Mouse (Mus musculus) kidney, postnatal 36 days (tissue): Measurements from ENCODE around the gene Iqgap2.
A peak's percentile ranks its signal among the peaks of the same experiment; 100 is the strongest.

ENCODE experiments used
- DNase-seq, 2 experiments: peaks; one replicate each; pipeline ENCODE4 v3.0.0; 2021 to 2022; ENCODE audit warnings: mixed read lengths in 2 of 2

Iqgap2 gene

DNA sequence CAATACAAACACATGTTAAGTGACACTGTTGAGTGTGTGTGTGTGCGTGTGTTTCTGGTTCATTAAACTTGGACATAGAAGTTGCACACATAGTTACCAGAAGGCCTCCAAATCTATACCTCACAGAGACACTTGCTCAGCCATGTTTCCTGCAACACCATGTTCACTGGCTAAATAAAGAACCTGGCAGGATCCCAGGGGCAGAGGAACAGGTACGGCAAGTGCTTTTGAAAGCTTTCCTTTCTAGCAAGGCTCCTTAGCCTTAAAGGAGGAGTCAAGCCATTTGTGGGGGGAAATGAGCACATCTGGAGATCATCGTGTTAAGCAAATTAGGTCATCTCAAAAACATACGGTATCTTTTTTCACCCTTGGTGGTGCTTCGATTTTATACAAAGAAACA, 188.3 kb downstream of the Iqgap2 start:
- no peak for DNase-seq

DNA sequence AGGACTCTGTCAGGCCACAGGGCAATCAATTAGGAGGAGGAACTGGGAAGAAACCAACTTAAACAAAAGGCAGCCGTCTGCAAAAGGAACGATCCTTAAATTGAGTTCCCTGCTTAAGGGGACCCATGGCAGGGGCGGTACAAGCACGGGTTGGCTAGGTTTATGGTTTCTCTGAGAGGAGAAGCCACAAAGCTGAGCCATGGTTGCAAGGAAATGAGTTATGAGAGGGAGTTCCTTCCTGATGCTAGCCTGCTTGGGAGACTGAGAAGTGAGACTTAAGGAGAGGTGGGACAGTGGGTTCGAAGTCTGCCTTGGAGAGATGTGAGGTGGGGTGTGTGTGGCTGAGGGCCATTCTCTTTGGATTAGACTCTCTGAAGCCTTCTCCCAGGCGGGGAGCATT, 193.8 kb downstream of the Iqgap2 start:
- DNase-seq, result no peak

DNA sequence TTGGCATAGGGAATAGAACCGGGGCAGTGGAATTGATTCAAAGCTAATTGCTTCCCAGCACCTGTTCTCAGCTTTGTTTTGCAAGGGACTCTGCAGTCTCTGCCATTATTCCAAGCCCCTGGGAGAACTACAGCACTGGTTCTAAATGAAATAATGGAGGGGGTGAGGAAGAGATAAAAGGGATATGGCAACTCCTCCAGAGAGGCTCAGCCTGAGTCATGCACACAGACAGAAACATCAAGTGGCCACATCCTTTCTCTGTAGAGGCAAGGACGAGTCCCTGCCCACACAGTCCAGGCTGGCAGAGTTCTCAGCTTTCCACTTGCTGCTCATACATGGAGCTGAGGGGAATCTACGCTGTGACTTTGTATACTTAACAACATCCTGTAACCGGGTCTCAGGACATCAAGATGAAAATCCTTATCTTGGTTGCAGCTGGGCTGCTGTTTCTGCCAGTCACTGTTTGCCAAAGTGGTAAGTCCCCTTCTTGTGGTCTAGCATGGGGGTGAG, 195.0 kb downstream of the Iqgap2 start, which contains the start of gene F2rl2:
Gene F2rl2, plus strand, starts transcription at position 200 of the 510 bp plus-strand sequence.
- DNase-seq, result no peak

DNA sequence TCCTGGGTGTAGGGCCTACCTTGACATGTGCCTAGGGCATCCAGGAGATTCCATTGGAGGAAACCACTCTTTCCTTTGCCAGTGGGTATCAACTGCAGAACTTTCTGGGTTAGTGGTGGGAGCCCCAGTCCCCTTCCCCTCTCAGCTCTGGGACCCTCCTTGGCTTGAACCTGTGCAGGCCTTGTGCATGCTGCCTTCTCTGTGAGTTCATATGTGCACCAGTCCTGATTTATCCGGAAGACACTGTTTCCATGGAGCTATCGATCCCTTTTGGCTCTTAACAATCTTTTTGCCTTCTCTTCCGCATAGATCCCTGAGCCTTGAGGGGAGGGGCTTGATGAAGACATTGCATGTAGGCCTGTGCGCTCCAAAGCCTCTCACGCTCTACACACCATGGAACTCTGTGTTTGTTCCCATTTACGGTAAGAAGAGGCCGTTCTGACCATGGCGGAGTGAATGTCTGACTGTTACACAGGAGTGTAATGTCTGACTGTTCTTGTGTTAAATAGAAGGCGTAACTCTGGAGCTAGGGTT, 195.5 kb downstream of the Iqgap2 start:
- DNase-seq, result no peak

DNA sequence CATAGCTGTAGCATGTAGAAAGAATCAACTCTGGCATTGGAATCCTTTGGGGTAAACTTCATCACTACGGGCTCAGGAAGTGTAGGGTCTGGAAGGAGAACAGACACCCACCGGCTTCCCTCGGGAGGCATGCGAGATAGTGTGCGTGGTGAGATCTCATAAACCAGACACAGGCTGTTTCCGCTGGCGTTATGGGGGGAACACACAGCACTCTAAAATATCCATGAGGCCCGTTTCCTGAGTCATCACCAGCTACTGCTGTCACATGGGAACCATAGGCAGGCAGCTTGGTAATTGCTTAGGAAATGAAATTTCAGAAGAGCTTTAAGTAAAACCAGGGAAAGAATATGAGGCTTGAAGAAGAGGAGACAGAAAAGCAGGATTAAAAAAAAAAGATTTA, 199.5 kb downstream of the Iqgap2 start:
- DNase-seq, result no peak

DNA sequence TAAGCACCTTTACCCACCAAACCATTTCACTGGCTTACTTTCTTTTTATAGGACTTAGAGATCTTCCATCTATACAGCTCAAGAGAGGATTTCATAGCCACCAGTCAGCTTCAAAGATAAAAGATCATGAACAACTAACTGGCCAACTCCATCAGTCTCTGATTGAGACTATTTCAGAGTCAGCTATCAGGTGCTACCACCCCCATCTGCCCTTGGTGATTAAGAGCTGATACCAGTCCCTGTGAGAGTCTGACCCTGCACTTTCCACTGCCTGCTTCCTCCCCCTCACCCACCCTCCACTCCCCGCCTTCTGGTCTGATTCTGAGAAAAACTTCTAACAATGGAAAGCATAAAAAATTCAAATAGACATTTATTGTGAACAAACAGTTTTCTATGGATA, 203.1 kb downstream of the Iqgap2 start:
- DNase-seq, result no peak

DNA sequence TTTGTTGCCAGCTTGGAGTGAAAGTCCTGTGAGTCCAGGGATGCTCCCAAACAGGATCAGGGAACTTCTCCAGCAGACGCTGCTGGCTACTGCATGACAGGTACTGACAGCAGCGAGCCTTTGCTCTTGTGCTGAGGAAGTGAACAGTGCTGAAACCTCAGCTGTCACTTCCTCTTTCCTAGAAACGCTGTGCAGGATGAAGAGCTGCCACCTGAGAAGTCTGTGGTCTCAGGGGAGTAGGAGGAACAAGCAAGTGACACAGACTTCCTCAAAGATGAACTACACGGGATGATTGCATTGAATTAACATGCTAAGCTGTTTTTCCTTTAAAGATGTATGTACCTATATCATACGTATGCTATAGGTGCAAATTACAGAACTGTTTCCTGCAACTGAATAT, 206.0 kb downstream of the Iqgap2 start:
- no peak for DNase-seq

DNA sequence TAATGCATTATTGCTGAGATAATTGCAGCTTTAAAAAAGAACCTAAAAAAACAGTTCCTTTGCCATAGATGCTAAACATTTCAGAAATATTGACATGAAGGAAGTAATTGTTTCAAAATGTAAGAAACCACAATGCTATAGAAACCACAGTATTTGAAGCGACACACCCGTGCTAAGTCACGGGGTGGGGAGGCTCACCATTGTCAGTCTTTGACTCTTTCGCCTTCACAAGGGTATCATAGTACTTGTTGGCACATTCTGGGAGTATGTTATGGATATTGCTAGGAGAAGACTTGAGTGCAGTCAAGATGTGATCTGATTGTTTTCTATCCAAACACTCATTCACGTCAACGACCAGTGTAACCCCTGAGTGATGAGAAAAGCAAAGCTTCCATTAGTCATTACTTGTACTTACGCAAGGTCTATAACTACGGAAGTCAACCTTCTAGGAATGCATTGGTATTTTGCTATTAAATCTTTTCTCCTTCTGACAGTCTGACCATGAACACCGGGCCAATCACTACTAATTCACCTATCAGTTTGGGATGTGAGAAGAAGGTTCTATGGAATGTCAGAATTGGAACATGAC, 207.0 kb downstream of the Iqgap2 start:
- DNase-seq, result no peak

DNA sequence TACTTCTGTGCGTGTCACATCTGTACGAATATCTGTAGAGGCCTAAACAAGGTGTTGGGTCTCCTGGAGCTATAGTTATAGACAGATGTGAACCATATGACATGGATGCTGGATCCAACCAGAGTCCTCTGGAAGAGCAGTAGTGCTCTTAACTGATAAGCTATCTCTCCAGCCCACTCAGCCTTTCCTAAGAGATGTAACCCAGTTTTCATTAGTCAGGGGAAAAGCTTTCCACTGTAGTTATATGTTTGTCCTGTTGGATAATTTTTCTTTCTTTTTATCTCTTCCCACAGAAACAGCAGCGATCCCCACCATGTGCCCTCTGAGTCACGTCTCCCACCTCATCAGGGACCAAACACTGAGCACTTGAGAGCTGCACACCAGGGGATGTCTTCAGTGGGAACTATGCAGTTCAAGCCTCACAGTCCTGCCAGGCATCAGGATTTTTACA, 212.2 kb downstream of the Iqgap2 start:
- no peak for DNase-seq

DNA sequence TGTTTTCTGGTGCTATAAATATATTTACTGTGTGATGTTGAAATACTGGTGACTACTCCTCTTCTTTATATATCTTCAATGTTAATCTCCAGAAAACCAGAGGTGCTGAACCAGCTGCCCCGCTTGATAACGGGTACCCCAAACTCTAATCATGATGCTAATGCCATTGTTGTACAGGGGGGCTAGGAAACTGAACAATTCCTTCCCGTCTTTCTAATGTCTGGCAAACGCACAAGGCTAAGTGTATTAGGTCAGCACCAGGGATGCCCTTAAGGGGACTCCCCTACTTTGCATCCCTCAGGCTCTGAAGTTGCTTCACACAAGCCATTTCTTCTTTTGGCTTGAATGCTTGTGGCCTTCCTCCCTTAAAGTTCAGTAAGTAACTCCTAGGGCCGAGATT, 212.6 kb downstream of the Iqgap2 start:
- DNase-seq, result no peak

DNA sequence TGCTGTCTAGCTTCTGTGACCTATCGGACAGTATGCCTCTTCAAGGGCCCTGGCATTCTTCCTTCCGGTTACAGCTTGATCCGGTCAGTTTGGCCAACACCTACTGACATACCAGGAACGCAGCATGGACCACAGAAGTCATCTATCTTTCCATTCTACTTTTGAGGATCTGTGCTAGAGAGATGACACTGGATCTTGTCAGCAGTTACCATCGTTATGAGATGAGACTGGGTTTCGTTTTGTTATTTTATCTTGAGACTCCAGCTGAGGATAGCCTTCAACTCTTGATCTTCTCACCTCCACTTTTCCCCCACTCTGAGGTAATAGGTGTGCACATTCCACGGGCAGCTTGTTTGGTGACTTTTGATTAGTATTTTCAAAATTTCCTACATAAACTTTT, 219.3 kb downstream of the Iqgap2 start:
- no peak for DNase-seq

DNA sequence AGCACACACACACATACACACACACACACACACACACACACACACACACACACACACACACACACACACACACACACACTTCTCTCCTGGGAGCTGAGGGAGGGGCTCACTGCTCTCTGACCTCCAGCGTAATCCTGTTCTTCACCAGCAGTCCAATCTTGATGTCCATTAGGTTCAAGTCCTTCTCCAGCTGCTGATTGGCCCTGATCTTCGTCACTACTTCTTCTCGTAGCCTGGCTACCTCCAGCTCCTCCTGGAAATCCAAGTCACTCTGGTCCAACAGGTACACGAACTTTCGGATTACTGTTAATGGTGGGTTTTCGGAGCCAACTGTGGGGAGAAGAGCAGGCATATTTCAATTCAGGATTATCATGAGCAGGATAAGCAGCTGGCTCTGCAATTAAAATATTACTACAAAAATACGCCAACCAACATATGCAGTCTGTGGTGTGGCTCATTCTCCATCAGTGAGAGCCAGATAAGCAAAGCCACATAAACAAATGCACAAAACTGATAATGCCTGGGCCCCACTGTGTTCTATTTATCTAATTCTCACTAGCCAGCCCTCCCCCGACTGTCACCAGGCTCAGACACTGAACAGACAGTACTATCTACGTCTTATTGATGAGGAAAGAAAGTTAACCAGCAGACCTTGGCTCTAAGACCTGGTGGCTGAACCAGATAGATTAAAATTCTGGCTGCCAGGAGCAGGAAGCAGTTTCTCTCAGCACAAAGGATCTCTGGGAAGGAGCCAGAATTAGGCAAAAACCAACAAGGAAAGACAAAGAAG, 220.4 kb downstream of the Iqgap2 start:
- DNase-seq, result no peak

DNA sequence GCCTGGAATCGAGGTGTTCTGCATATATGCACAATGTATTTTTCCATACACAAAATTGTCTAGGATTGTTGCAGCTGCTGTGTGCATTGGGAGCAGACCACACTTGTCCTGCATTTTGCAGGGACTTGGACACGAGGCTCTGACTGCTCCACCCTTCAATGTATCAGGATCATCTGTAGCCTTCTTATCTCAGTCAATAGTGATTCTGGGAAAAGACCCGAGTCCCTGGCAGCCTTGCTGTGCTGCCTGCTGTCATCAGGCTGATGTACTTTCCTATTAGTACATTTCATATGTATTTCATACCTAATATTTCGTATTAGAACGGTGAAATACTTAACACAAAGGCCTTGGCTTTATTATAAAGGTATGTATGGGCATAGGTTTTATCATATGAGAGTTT, 221.2 kb downstream of the Iqgap2 start:
- no peak for DNase-seq

DNA sequence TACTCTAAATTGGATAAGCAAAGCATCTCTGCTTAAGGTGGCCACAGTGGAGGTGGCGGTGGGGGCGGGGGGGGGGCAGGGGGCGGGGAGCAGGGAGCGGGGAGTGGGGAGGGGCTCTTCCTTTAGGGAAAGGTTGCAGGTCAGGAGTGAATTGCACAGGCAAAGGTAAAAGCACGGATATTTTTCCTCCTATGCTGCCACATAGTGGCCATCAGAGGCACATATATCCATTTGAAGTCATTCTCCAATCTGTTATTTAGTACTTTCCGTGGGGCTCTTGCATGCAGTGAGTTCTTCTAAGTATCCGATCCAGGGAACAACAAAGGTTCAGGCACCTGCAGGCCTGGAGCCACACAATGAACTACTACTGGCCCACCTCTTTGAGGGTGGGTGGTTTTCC, 224.5 kb downstream of the Iqgap2 start:
- peak in 1 of 2 experiments; percentile 51 for DNase-seq

DNA sequence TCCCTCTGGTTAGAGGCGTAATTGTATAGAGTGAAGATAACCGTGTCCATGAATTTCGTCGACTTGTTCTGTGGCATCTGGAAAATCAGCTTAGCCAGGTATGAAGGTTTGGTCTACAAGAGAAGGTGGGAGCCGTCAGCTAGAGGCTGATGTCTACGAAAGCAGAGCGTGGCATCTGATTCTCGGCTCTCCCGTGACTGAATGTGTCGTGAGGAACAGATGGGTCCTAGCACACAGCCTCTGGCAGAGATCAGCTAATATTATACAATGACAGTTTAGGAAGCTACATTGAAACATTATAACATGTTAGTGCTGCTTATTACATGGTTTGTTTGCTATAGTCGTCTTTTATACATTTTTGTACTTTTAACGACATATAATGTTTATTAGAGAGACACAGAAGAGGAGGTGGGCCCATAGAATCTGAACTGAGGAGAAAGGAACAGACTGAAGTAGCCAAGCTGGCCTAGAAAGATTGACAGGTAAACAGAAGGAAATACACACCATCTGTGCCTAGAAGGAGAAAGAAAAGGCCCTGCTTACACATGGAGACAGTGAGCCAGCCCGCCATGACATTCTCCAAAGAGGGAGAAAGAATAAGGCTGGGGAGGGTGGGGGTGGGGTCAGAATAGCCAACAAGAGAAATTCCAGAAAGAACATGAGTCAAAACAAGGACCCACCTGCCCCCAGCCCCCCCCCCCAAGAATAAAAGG, 225.9 kb downstream of the Iqgap2 start:
- DNase-seq, result no peak

DNA sequence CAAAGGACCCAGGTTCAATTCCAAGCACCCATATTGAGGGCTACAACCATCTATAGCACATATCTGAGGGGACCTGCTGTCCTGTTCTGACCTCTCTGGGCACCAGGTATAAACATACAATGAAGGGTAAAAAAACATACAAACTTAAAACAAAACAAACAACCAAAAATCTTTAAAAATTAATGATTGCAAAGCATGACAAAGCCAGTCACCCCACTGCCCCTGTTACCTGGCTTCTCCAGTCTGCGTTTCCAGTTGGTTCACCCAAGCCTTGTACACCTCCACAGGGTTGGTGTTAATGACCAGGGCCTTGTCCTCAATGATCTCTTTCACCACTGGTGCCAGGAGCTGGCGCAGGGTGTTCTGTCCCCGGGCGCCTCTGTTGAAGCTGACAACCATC, 227.9 kb downstream of the Iqgap2 start:
- DNase-seq, result no peak

DNA sequence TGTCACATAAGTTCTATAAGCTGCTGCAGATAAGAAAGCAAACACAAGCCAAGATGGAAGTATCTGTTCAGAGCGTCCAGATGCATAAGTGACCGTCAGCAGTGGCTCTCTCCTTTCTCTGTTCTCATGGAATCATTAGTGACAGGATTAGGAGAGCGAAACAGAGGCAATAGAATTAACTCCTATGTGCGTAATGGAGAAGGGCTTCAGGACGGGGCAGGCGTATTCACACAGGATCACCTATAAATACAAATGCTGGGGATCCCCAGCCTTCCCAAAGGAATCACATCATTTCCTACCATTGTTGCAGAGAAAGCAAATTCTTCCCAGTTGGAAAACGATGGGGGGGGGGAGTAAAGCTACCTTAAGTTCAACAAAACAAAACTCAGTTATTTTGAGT, 232.3 kb downstream of the Iqgap2 start:
- no peak for DNase-seq

DNA sequence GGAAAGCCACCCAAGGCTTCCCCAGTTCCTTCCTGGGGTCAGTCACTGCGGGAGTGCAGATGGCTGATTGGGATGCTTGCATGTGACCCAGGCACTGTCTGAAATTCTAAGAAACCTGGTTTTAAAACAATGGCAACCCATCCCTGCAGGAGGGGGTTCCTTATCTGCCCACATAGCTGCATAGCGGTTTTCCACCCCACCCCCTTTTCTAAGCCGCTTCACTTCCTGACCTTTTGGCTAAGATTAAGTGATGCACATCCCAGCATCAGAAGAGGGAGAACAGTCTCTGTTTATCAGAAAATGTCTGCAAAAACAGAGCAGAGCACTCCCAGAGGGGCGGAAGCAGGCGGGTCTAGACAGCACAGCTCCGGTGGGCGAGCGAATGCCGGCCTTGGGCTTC, 234.6 kb downstream of the Iqgap2 start:
- DNase-seq, result no peak

DNA sequence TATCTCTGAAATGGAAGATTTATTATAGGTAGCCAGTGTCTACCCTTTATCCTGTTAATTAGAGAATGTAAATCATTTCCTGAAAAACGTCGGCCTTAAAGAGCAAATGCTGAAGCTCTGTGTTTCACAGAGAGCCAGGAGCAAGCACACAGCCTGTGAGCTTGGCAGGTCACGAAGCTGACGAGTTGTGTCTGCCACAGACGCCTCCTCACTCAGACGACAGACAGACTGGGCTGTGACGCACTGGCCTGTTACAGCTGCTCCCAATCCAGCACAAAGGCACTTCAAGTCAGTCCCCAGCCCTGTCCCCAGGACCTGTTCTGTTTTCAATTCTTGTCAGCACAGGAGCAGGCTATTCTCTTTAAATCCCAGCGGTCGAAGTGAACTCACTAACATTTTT, 236.4 kb downstream of the Iqgap2 start:
- peak; percentile 60 to 67 for DNase-seq

DNA sequence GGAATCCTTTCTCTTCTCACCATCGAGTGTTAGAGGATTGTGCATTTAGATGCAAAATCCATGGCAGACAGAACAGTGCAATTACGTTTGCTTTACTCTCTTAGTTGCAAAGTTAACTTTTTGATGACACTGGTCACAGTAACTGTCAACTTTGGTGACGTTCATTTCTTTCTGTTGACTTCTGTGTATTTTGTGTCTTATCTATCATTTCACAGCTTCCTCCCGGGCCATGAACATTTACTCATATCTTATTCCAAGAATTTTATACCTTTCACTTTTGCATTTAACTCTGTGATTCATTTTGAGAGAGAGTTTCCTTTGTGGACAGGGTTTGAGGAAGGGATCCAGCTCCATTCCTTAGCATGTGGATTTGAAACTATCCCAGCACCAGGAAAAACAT, 238.0 kb downstream of the Iqgap2 start:
- no peak for DNase-seq

DNA sequence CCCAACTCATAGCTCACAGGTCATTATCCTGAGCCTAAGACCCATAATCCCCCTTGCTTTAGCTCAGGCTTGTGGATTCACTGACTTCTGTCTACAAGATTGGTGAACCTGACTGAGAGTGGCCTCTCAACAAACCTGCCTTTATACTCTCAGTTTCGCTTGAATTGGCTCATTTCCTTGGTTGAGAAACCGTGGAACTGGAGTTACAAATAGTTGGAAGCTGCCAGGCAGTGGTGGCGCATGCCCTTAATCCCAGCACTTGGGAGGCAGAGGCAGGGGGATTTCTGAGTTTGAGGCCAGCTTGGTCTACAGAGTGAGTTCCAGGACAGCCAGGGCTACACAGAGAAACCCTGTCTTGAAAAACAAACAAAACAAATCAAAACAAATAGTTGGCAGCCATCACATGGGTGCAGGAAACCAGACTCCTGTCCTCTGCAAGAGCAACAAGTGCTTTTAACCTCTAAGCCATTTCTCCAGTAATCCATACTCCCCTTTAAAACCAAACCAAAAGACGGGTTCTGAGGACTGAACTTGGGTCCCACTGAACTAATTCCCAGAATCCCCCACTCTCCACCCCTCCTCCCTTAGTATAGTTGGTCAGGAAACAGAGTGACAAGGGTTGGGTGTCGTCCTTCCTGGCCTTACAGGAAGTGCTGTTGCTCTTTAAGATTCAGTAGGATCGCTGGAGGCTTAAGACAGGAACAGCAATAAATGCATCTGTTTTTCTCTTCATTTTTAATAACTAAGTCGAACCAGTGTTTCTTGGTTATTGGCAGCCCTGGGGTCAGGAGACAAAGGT, 239.7 kb downstream of the Iqgap2 start:
- peak in 1 of 2 experiments; percentile 53 for DNase-seq

DNA sequence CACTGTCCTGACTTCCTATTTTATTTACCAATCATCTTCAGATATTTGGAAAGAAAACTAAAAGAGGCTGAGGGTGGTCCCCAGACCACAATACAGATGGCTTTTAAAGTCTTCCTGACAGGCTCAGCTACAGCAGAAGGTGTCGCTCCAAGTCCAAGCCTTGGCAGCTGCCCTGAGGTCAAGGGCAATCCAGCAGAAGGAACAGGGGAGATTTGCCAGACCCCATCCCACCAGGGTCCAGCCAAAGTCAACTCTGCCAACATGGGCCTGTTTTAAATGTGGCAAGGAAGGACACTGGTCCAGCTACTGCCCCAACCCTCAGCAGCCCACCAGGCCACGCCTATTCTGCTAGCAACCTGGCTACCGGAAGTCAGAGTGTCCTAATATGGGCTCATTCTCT, 241.8 kb downstream of the Iqgap2 start:
- DNase-seq, result no peak

DNA sequence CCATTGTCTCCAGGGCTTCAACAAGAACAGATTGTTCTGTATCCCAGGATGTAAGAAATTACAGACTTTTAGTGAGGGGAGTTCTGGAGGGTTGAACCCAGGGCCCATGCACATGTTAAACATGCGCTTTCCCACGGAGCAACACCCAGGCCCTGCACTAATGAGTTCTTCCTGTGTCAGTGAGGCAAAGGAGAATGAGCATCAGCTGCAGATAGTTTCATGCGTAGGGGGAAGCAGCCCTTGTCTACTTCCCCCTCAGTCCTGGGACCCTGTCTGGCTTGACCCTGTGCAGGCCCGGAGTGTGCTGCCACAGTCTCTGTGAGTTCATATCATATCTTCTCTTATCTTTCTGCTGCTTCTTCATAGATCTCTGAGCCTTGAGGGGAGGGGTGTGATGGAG, 244.5 kb downstream of the Iqgap2 start:
- DNase-seq, result peak in 1 of 2 experiments; percentile 53
